Mouse (Mus musculus) right cerebral cortex, postnatal 36 days (tissue): ENCODE results near the gene Hcrtr2.

Experiments
- DNase-seq, 2 experiments: peaks; one replicate each; pipeline ENCODE4 v3.0.0; 2022; ENCODE audit warnings: low spot score in 2 of 2, mixed read lengths in 1 of 2

Gene Hcrtr2

DNA sequence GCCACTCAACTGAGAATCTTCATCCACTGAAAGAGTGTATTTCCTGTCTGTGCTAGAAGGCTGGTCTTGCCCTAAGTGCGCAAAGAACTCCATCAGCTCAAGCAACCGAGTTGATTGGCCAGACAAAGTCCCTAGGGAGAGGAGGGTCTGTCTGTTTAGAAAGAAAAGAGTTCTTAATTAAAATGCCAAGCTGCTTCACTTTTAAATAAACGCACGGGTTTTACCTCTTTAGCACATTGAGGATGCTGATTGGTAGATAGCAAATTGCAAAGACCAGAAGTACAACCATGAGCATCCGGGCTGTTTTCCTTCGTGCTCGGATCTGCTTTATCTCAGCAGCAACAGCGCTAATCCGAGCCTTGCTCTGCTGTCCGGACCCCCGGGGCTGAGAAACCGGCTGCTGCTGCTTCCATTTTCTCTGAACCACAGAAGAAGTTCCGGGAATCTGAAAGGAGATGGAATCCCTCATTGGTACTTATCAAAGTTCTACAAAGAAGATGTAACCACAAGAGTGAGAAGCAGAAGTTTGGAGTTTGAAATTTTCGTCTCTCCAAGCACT lies 87.6 kb downstream of the Hcrtr2 start:
- DNase-seq, result no peak

DNA sequence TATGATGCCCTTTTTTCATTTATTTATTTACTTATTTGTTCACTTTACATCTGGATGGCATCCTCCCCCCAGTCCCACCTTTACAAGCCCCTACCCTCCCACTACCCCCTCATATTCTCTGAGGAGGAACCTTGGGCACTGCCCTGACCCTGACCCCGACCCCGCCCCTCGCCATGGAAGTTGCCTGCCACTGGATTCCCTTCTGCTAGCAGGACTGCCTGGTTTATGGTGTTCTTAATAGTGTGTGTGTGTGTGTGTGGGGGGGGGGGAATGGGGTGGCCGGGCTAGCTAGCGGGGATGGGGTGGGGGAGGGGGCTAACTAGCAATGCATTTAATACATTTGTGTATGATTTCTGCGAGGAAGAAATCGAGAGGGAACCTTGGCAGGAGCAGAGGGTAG lies 88.8 kb downstream of the Hcrtr2 start:
- DNase-seq, result no peak

DNA sequence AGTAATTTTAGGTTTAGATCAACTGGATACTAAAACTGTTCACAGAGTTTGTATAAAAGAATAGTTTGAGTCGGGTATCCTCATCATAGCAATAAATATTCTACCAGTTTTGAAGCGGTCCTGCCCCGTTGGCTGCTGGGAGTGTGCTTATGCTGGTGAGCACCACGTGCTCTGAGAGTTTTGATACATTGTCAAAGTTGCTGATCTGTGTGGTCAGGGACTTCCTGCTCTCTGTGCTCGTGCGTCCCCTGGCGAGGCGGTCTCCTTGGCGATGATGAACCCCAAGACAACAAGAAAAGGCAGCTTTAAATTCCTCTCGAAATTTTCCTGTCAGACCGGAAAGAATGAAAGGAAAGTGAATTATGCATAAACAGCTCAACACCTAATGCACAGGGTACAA lies 93.3 kb downstream of the Hcrtr2 start:
- DNase-seq, result no peak

DNA sequence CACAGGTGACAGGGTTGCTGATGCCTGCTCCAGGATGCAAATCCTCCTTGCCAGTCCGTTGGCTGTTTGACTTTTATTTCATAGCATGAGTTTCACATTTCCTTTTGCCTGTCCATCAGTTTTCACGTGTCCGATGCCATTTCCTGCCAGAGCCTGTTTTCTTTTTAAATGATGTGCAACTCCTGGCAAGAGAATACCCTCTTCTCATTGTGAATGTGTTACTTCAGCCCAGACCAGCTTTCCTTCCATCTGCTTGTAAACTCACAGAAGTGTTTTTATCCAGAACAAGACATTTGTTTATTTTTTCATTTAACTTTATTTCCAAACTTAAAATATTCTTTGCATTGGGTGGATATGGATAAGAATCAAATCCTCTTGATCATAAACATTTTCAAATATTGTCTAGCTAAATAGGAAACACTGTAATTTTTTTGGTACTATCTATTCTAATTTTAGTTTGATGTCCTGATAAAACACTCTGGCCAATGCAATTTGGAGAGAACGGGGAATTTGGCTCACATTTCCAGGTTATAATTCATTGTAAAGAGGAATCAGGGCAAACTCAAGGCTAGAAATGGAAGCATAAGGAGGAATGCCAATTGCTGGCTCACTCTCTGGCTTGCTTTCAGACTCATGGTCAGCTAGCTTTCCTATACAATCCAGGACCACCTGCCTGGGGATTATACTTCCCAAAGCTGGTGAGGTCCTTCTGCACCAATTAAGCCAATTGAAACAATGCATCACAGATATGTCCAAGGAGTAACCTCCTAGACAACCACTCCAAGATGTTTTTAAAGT lies 106.3 kb downstream of the Hcrtr2 start:
- DNase-seq, result no peak

DNA sequence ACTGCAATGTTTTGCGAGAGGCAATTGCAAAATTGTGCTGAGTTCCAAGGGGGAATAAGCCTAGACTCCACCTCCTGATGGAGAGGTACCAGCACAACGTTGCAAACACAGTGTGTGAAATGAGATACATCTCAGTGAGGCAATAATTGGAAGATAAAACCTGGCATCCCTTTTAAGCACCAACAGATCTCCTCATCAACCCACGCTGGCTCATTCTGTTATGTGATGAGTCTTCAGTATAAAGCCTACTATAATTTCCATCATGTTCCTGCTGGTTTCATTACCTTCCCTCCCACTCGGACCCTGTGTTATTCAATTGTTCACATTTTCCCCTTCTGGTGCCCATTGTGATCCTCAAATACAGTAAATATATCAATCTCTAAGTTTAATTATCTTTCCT lies 109.0 kb downstream of the Hcrtr2 start:
- DNase-seq, result no peak

DNA sequence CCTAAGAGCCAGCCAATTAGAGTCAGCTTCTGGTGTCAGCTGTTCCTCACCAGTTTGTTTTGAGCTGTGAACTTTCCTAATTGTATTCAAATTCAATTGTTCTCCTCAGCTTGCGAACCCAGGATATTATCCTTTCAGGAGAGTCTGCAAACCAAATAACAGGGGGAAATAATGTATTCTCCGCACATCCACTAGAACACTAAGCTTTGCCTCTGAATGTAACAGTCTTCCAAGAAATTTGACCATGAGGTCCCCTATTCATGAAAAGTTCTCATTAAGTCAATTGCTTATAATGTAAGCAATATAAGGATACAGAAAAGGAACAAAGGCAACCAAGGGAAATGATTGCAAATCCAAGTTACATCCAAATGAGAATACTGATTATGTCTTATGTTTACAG lies 110.1 kb downstream of the Hcrtr2 start, which contains the start of gene Gfral:
TSS of gene Gfral (minus strand) at position 101 of the 400 bp plus-strand sequence.
- DNase-seq, result no peak

DNA sequence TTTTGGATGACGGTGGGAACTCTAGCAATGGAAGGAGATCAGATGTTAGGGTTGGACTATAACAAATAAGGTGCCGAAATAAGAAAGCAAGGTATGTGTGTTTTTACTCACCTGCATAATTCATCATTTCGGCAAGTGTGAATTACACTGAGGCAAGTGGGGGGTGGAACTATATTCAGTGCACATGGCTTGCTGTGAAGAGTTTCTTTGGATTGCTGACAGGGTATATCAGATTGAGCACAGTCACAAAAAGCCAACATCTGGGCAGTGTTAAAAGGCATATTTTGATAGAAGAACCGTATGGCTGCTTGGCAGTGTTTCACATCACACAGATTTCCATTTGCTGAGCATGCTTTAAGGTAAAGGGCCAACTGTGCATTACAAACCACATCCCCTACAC lies 126.7 kb downstream of the Hcrtr2 start:
- no peak for DNase-seq

DNA sequence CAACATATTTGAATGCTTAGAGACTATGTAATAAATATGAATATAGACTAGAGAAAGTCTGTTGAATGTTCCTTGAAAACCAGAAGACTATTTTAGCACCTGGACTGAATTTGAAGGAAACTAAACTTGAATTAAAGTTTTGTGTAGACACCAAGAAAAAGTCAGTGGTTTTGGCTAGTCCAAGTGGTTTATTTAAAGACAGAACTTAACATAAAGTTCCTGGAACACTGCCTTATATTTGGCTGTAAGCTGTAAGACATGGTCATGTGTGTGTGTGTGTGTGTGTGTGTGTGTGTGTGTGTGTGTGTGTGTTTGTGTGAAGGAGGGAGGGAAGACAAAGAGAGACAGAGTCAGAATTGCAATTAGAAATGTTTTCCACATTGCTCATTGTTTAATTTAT lies 144.4 kb downstream of the Hcrtr2 start:
- DNase-seq, result no peak
